Mouse (Mus musculus): ENCODE measurements around the gene Snap91.

Gene Snap91

GRCm38 (mm10) chr9:86880113-86880972, at the start of gene Snap91:
Snap91 (minus strand) TSS chr9:86880654.
- TF ChIP-seq GATA4 (IDR thresholded peaks at IDR 0.05; ENCODE audit: insufficient replicate concordance, low read length): no peak

GRCm38 (mm10) chr9:86926519-86926918, 46.1 kb upstream of the Snap91 start:
- TF ChIP-seq GATA4 (IDR thresholded peaks at IDR 0.05; ENCODE audit: insufficient replicate concordance, low read length): no peak

GRCm38 (mm10) chr9:86925688-86926087, 45.2 kb upstream of the Snap91 start:
- no peak for TF ChIP-seq GATA4 (IDR thresholded peaks at IDR 0.05; ENCODE audit: insufficient replicate concordance, low read length)

GRCm38 (mm10) chr9:86922430-86922829, 42.0 kb upstream of the Snap91 start:
- TF ChIP-seq GATA4 (IDR thresholded peaks at IDR 0.05; ENCODE audit: insufficient replicate concordance, low read length): no peak

GRCm38 (mm10) chr9:86916543-86916942, 36.1 kb upstream of the Snap91 start:
- TF ChIP-seq GATA4 (IDR thresholded peaks at IDR 0.05; ENCODE audit: insufficient replicate concordance, low read length): no peak

- TF ChIP-seq GATA4 (IDR thresholded peaks at IDR 0.05; ENCODE audit: insufficient replicate concordance, low read length): no peak
These were observed 19.2 kb upstream of the Snap91 start for GRCm38 (mm10) chr9:86899502-86900199.

- no peak for TF ChIP-seq GATA4 (IDR thresholded peaks at IDR 0.05; ENCODE audit: insufficient replicate concordance, low read length)
These were observed 990 bp downstream of the Snap91 start for GRCm38 (mm10) chr9:86879216-86880112.

- no peak for TF ChIP-seq GATA4 (IDR thresholded peaks at IDR 0.05; ENCODE audit: insufficient replicate concordance, low read length)
These were observed 1.7 kb downstream of the Snap91 start for GRCm38 (mm10) chr9:86878716-86879115.

GRCm38 (mm10) chr9:86873681-86874080, 6.8 kb downstream of the Snap91 start:
- no peak for TF ChIP-seq GATA4 (IDR thresholded peaks at IDR 0.05; ENCODE audit: insufficient replicate concordance, low read length)

GRCm38 (mm10) chr9:86869586-86870338, 10.7 kb downstream of the Snap91 start:
- TF ChIP-seq GATA4 (IDR thresholded peaks at IDR 0.05; ENCODE audit: insufficient replicate concordance, low read length): no peak

GRCm38 (mm10) chr9:86858101-86858500, 22.4 kb downstream of the Snap91 start:
- no peak for TF ChIP-seq GATA4 (IDR thresholded peaks at IDR 0.05; ENCODE audit: insufficient replicate concordance, low read length)

- no peak for TF ChIP-seq GATA4 (IDR thresholded peaks at IDR 0.05; ENCODE audit: insufficient replicate concordance, low read length)
These were observed 22.8 kb downstream of the Snap91 start for GRCm38 (mm10) chr9:86857626-86858025.

- no peak for TF ChIP-seq GATA4 (IDR thresholded peaks at IDR 0.05; ENCODE audit: insufficient replicate concordance, low read length)
These were observed 27.6 kb downstream of the Snap91 start for GRCm38 (mm10) chr9:86852861-86853260.

- TF ChIP-seq GATA4 (IDR thresholded peaks at IDR 0.05; ENCODE audit: insufficient replicate concordance, low read length): no peak
These were observed 28.8 kb downstream of the Snap91 start for GRCm38 (mm10) chr9:86851689-86852088.
